Mouse (Mus musculus) inflammation-experienced regulatory T-cells (primary cell): ENCODE results near the gene 4921530L21Rik. TPM values are rescaled to one million over a fixed set of nuclear protein-coding genes. Genes with fewer than 3 reads are reported as not detected.

Experiments
- polyA plus RNA-seq, 2 experiments: library from polyadenylated mRNA; unstranded; fragments of 100-300 nt; shearing (Covaris generic); gene quantifications; one replicate each; pipeline ENCODE4 v1.2.1; 2017

4921530L21Rik gene
- polyA plus RNA-seq = not detected

DNA sequence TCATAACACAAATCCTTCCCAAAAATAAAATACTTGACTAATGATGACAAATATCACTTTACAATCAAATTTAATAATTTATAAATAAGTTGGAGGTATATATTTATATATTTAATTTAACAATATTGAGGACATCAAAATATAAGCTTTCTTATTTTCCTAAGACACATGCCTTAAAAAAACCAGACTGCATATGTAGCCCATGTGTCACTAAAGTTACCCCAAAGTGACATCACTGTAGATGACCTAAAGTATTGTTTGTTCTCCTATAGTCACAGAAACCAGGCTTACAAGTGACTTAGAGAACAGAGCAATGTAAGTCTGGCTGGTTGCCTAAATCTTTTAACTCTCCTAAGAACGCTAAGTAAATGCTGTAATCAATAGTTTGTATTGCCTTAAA lies at the start of gene 4921530L21Rik:
TSS of gene 4921530L21Rik (plus strand) at position 301 of the 400 bp plus-strand sequence.

